Comparison of ENCODE assay signal across 14 mouse cellular contexts in the genomic region with DNA sequence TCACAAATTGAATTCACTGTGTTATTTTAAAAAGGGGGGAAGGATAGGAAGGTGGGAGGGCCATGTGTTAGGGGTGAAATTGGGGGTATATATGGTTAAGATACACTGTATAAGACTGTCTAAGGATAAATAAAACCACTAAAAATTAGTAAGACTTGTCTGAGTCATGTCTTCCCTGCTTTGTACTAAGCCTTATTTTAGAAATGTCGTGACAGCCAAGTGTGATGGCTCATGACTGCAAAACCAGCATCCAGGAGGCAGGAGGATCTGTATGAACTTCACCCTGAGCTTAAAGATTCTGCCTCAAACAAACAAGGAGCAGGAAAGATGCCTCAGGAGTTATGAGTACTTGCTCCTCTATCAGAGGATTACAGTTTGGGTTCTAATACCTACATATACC.
"Had no signal": no experiment of that assay in that cellular context is flagged by ENCODE, and none has a peak within 500 bp of the region (broad histone marks: within the 10 kb centered on the region; RNA-seq: fewer than 3 reads in every experiment).

No protein-coding gene starts in this region.

- DNase-seq: forebrain, postnatal 0 days; gastrocnemius, postnatal 14 days; gastrocnemius, postnatal 36 days; heart, adult 11 months; heart, adult 2 months; heart, postnatal 14 days; heart, postnatal 36 days; kidney, adult 11 months; kidney, adult 2 months; kidney, adult 9 months; kidney, postnatal 14 days; kidney, postnatal 36 days; layer of hippocampus, adult 9-11 months; layer of hippocampus, postnatal 36 days had no signal
